Mouse (Mus musculus): Measurements from ENCODE around the gene Fars2. TPM values are rescaled to one million over a fixed set of nuclear protein-coding genes. Genes with fewer than 3 reads are reported as not detected.

The Fars2 gene
- polyA plus RNA-seq, 1 experiment, result 42.6 TPM

- Histone ChIP-seq H3K27ac (ENCODE audit: insufficient read depth, low read depth, low read length) (peak overlapping the region; percentile 28; the same call in 1 of the 2 replicates), H3K4me1 (ENCODE audit: control insufficient read depth, insufficient read depth, insufficient read length, low read length) (peaks cover 5% of the 10 kb centered on the region; the same call in 1 of the 2 replicates), H3K4me3 (ENCODE audit: low read depth, low read length) (no peak overlapping the region), H3K36me3 (ENCODE audit: control insufficient read depth, insufficient read depth, low read length) (no peaks in the 10 kb centered on the region), H3K27me3 (ENCODE audit: control insufficient read depth, insufficient read depth, low read length) (no peaks in the 10 kb centered on the region)
- no peak for TF ChIP-seq POLR2A (IDR thresholded peaks at IDR 0.05; ENCODE audit: low read depth, low read length)
- no peak for TF ChIP-seq CTCF (IDR thresholded peaks at IDR 0.05; ENCODE audit: extremely low read depth, insufficient read length, insufficient replicate concordance, low read depth, low read length)
- WGBS, result 30% methylated on average over 5 of the region's 5 CpGs
Observed at GRCm38 (mm10) chr13:36140247-36141016, 23.2 kb downstream of the Fars2 start.

- H3K27ac ChIP-seq (ENCODE audit: insufficient read depth, low read depth, low read length), result no peak overlapping the region
- H3K4me1 ChIP-seq (ENCODE audit: control insufficient read depth, insufficient read depth, insufficient read length, low read length), result peaks cover 10% of the 10 kb centered on the region; the same call in 1 of the 2 replicates
- no peaks in the 10 kb centered on the region for H3K36me3 ChIP-seq (ENCODE audit: control insufficient read depth, insufficient read depth, low read length)
- 49% methylated on average over 1 of the region's 1 CpGs for WGBS
- no peak overlapping the region for H3K4me3 ChIP-seq (ENCODE audit: low read depth, low read length)
- no peaks in the 10 kb centered on the region for H3K27me3 ChIP-seq (ENCODE audit: control insufficient read depth, insufficient read depth, low read length)
- TF ChIP-seq POLR2A (IDR thresholded peaks at IDR 0.05; ENCODE audit: low read depth, low read length) (no peak), CTCF (IDR thresholded peaks at IDR 0.05; ENCODE audit: extremely low read depth, insufficient read length, insufficient replicate concordance, low read depth, low read length) (no peak)
Observed at GRCm38 (mm10) chr13:36145601-36146000, 28.4 kb downstream of the Fars2 start.

GRCm38 (mm10) chr13:36149175-36149939 is 32.1 kb downstream of the Fars2 start:
- WGBS, result 20% methylated on average over 6 of the region's 6 CpGs
- H3K27ac ChIP-seq (ENCODE audit: insufficient read depth, low read depth, low read length), result peak overlapping the region; percentile 85
- no peaks in the 10 kb centered on the region for H3K36me3 ChIP-seq (ENCODE audit: control insufficient read depth, insufficient read depth, low read length)
- peaks cover 10% of the 10 kb centered on the region; the same call in 1 of the 2 replicates for H3K4me1 ChIP-seq (ENCODE audit: control insufficient read depth, insufficient read depth, insufficient read length, low read length)
- TF ChIP-seq CTCF (IDR thresholded peaks at IDR 0.05; ENCODE audit: extremely low read depth, insufficient read length, insufficient replicate concordance, low read depth, low read length) (no peak), POLR2A (IDR thresholded peaks at IDR 0.05; ENCODE audit: low read depth, low read length) (no peak)
- no peak overlapping the region for H3K4me3 ChIP-seq (ENCODE audit: low read depth, low read length)
- no peaks in the 10 kb centered on the region for H3K27me3 ChIP-seq (ENCODE audit: control insufficient read depth, insufficient read depth, low read length)

GRCm38 (mm10) chr13:36150272-36150671 is 33.1 kb downstream of the Fars2 start:
- peaks cover 10% of the 10 kb centered on the region; the same call in 1 of the 2 replicates for H3K4me1 ChIP-seq (ENCODE audit: control insufficient read depth, insufficient read depth, insufficient read length, low read length)
- H3K36me3 ChIP-seq (ENCODE audit: control insufficient read depth, insufficient read depth, low read length), result no peaks in the 10 kb centered on the region
- TF ChIP-seq CTCF (IDR thresholded peaks at IDR 0.05; ENCODE audit: extremely low read depth, insufficient read length, insufficient replicate concordance, low read depth, low read length) (no peak), POLR2A (IDR thresholded peaks at IDR 0.05; ENCODE audit: low read depth, low read length) (no peak)
- WGBS, result 35% methylated on average over 5 of the region's 5 CpGs
- H3K4me3 ChIP-seq (ENCODE audit: low read depth, low read length), result no peak overlapping the region
- H3K27ac ChIP-seq (ENCODE audit: insufficient read depth, low read depth, low read length), result no peak overlapping the region
- H3K27me3 ChIP-seq (ENCODE audit: control insufficient read depth, insufficient read depth, low read length), result no peaks in the 10 kb centered on the region

- H3K4me1 ChIP-seq (ENCODE audit: control insufficient read depth, insufficient read depth, insufficient read length, low read length), result peaks cover 8% of the 10 kb centered on the region; the same call in 1 of the 2 replicates
- H3K36me3 ChIP-seq (ENCODE audit: control insufficient read depth, insufficient read depth, low read length), result no peaks in the 10 kb centered on the region; the same call in 1 of the 2 replicates
- H3K27ac ChIP-seq (ENCODE audit: insufficient read depth, low read depth, low read length), result no peak overlapping the region
- no peak overlapping the region for H3K4me3 ChIP-seq (ENCODE audit: low read depth, low read length)
- TF ChIP-seq POLR2A (IDR thresholded peaks at IDR 0.05; ENCODE audit: low read depth, low read length), result no peak
- no peak for TF ChIP-seq CTCF (IDR thresholded peaks at IDR 0.05; ENCODE audit: extremely low read depth, insufficient read length, insufficient replicate concordance, low read depth, low read length)
- no peaks in the 10 kb centered on the region for H3K27me3 ChIP-seq (ENCODE audit: control insufficient read depth, insufficient read depth, low read length)
- WGBS, result 73% methylated on average over 5 of the region's 5 CpGs
Observed at GRCm38 (mm10) chr13:36152728-36153498, 35.7 kb downstream of the Fars2 start.

GRCm38 (mm10) chr13:36156340-36156931 is 39.2 kb downstream of the Fars2 start:
- 87% methylated on average over 7 of the region's 7 CpGs for WGBS

More at GRCm38 (mm10) chr13:36156340-36156931, 39.2 kb downstream of the Fars2 start:
- Histone ChIP-seq H3K36me3 (ENCODE audit: control insufficient read depth, insufficient read depth, low read length) (no peaks in the 10 kb centered on the region; the same call in 1 of the 2 replicates), H3K27ac (ENCODE audit: insufficient read depth, low read depth, low read length) (no peak overlapping the region), H3K4me3 (ENCODE audit: low read depth, low read length) (no peak overlapping the region), H3K27me3 (ENCODE audit: control insufficient read depth, insufficient read depth, low read length) (no peaks in the 10 kb centered on the region), H3K4me1 (ENCODE audit: control insufficient read depth, insufficient read depth, insufficient read length, low read length) (no peaks in the 10 kb centered on the region)
- TF ChIP-seq CTCF (IDR thresholded peaks at IDR 0.05; ENCODE audit: extremely low read depth, insufficient read length, insufficient replicate concordance, low read depth, low read length), result no peak
- TF ChIP-seq POLR2A (IDR thresholded peaks at IDR 0.05; ENCODE audit: low read depth, low read length), result no peak

Measured in small intestine, adult 2 months (tissue).